Mouse (Mus musculus) hindlimb bud, embryonic 11.5 days (tissue): ENCODE measurements around the gene Smco2.

Source experiments
- DNase-seq: peaks from one replicate; pipeline ENCODE4 v3.0.0-alpha.2; 2012; ENCODE audit warnings: low read depth, low spot score; ENCODE audit errors: extremely low spot score

Smco2 gene

DNA sequence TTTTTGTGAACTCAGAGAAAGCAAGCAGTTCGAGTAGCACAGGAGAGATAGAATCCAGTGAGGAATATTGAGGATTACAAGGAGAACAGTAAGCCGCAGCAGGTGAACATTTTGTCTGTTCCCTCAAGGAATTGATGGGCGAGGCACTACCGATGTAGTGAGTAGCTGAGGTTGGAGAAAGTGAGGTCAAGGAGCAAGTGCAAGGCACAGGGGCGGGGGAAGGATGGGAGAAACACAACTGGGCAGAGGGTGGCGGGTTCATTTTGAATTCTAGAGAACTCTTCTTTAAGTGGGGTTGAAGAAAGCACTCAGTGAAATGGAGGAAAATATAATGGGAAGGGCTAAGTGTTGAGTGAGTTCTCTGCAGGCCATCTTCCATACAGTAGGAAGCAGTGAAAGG is 48.8 kb downstream of the Smco2 start:
- no peak for DNase-seq

DNA sequence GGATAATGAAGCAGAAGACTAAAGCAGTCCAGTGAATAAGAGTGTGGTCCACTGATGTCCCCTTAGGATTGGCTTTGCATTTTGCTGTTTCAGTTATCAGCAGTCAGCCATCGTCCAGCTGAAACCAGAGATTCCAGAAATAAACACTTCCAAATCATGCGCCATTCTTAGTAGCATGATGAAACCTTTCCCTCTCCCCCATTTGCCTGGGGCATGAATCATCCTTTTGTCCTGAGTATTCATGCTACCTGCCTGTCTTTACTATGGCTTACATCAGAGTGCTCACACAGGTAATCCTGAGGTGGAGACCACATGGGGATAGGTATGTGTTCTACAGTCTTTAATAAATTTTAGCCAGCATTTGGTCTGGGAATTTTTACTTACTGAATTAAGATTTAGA is 49.7 kb downstream of the Smco2 start:
- no peak for DNase-seq

DNA sequence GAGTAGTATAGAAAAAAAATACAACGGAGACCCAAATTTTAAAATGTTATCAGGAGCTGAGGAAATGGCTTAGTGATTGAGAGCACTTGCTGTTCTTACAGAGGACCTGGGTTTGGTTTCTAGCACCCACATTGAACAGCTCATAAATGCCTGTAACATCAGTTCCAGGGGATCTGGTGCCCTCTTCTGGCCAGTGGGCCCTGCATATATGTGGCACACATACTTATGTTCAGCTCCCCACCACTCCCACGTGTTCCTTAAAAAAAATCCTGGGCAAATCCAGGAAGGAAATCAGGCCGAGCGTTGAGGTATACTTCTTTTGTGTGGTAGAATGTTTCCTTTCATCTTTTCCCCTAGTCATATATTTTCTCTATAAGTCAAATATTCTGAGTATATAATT is 52.0 kb downstream of the Smco2 start:
- DNase-seq: no peak

DNA sequence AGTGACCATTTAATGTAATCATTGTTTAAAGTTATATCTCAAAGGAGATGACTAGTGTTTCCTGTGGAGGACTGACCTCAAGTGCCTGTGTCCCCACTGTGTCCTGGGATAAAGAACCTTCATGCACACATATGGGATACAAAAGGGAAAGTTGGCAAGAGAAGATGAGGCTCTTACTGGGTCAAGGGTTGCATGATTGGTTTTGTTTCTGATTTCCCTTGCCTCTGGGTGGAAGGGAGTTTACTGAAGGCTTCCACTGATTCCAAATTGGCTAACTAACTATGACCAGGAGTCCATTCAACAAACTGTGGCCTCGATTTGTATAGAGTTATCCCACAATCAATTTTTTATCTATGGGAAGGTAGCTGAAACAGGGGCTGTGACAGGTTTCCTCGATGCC is 53.7 kb downstream of the Smco2 start:
- no peak for DNase-seq

DNA sequence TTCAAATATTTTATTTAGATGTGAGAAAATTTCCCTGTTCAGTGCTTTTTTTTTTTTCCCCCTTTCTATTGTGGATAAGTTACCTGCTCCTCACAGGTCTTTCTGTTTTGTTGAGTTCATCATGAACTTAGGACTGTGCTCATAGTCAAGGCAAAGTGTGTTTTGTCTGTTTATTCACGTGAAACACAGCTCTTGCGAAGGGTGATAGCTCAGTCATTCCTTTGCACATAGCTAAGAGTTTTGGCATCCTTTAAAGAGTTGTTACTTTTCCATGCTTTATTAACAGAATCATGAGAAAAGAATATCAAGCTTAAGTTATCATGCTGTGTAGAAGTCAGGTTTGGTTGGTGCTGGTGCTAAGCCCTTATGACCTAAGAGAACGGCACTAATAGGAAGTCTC is 54.8 kb downstream of the Smco2 start:
- no peak for DNase-seq

DNA sequence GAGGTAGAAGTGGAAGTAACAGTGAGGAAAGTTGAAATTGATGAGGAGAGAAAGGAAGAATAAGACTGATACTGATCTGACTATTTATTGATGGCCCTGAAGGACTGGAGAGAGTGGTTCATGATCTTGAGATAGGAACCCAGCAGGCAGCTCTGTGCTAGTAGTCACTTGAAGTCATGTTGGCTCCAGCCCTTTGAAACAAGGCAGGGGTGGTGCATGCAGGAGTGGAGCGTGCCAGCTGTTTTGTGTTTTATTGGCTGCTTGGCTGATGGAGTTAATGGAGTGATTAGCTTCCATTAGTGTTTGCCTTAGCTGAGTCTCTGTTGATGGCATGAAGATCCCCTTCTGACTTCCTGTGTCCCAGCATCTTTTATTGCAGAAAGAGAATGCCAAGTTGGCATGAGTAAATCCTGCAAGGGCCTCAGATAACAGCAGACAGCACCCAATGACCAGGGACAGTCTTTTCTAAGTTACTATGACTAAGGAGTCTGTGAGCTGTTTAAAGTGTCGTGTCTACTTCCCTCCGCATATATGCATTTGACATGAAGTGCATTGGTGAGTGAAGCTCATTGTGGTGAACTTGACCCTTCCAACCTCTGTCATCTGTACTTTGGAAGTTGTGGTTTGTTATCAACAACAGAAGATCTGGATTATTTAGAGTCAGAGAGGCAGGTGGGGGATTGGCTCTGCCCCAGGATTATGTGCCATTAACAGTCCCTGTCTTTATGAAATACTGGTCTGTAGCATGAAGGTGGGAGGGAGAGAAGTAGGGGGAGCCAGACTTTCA is 56.3 kb downstream of the Smco2 start:
- no peak for DNase-seq

DNA sequence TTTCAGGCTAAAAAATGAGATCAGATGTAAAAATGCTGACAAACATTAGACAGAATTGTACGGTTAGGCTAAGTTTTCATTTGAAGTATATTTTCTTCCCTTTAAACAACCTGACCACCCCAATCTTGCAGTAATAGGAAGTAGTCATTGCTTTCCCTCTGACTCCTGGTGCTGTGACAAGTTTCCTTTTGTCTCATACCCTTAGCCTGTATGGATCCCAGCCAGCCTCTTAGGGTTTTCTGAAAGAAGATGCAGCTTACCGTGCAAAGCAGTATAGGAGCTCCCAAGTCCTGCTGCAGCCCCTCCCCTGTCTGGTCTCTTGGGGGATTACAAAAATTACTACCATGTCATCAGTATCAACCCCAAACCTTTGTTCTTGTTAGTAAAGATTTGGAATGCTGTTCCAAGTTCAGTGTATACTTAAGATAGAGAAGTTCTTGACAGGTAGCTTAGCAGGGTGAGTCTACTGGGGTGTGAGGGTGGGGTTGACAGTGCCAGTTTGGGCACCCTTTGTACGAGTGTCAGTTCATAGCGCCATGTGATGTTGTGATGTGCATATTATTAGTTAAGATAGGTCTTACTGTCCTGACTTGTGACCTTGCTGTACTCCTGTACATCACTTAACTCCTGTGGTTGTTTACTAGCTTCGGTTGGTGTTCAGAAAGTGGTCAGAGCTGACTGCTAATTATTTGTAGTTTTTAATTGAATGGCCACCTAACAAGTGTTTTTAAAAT is 57.3 kb downstream of the Smco2 start:
- DNase-seq: no peak

DNA sequence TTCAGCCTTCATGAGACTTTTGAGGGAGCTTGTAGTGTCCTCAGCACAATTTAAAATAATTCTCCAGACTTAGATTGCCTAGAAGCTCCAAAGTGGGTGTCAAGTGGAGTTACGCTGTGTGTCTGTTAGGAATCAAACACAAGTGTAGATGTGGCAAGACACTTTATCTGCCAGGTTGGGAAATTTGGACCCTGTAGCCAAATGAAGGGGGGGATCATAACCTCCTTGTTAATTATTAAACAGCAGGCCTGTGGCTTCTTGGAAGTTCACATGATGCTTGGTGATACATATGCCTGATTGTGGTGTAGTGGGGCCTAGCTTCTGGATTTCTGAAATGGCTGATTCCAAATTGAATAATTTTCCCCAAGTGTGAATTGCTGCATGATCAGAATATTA is 57.9 kb downstream of the Smco2 start:
- DNase-seq: no peak

DNA sequence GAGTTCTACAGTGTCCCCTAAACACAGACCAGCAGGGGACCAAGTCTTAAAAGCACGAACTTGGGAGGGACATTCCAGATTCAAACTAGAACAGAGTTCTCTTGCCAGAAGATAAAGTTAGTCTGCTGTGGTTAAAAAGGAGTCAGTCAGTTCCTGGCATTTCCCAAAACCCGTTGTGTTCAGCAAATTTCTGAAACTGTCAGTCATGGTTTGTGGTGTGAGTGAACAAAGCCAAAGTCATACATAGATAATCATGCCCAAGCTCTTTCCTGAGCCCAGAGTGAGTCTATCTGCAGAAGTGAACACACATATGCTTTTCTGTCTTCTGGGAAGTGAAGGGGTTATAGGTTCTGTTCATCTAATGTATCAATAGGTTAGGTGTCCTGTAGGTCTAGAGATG is 58.9 kb downstream of the Smco2 start:
- DNase-seq: no peak

DNA sequence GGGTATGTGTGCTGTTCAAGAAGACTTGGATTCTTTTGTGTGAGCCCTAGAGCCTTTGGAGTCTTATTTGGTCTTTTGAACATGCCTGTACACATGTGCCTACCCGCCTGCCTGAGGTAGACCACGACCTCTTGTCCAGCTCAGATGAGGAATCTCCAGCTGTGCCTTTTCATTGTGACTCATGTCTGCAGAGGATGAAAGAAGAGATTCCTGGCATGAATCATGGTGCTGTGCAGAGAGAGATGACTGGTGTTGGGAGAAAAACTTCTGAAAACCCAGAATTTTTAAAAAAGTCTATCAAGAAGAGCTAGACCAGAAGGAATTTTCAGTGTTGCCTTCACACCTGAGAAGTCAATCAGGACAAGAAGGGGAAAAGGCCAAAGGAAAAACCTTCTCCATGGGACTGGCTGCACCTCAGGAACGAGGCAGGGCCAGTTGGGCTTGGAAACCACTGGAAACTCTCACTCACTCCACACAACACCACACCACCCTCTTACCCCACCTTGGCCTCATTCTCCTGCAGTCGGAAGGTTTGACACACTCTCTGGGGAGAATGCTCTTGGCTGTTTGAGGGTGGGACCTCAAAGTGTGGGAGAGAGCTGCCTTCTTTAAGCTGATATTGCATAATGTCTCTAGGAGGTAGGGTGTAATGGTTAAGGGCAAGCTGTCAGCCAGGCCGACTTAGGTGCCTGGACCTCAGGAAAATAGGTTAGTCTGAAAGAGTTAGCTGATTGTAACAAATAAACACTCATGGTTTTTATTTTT is 60.0 kb downstream of the Smco2 start:
- DNase-seq: no peak

DNA sequence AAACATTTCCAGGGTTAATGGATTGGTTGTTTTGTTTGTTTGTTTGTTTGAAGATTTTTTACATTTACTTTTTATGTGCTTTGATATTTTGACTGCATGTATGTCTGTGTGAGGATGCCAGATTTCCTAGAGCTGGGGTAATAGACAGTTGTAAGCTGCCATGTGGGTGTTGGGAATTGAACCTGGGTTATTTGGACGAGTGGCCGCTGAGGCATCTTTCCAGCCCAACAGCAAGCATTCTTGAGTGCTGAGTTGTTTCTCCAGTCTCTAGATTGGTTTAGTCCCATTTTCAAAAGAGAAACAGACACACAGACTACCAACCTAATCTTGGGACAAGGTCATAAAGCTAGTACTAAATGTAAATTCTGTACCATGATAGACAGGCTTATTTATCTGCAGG is 60.9 kb downstream of the Smco2 start:
- DNase-seq: no peak

DNA sequence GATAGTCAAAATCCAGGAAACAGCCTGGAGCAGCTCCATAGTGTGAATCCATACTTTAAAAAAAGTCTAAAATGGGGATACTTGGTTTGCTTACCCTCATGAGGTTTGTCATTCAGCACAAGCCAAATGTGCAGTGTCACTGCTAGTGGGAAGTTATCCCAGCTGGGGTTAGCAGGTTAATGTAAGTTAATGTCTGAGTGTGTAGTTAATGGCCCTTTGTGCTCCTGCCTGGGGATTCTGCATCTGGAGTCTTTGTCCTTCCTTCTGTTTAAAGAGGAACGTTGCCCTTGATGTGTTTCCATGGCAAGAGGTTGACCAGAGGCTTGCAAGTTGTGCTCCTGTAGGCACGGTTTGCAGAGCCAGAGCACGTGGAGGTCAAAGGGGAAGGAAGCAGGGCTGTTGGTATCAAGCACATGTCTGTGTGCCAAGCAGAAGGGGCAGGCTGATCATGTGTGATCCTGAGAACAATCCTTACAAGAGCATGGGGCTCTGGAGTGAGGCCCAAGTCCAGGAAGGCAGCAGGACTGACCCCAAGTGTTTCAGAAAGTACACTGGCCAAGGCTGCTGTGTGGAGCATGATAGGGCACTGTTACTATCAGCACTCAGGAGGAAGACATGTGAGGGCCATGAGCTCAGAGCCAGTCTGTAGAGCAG is 63.1 kb downstream of the Smco2 start:
- DNase-seq: no peak

DNA sequence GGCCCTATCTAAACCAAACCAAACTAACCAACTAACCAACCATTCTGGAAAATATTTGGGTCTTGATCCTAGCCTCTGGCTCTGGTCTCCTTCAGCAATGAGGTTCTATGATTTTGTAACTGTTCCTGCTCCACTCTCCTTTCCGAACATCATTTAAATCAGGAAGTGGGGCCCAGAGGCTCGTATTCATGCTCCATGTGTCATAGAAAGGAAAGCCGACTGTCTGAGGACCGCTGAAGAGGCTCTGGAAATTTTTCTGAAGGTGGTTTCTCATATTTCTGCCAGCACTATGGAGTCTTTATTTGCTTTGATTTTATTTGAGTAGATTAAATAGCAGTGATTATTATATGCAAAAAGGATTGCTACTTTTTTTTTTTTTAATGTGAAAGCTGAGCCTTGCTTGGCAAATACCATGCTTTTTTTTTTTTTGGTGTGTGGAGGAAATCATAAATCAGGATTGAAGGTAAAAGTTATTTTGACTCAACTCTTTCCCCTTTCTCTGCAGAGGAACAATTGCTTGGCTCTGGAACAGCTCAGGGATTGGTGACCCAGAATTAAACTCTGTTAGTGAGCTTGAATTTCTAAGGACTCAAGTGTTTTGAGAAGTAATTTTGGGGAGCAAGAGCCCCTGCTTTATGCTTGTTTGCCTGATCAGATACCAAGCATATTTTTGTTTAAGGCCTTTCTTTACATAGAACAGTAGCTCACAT is 63.7 kb downstream of the Smco2 start:
- no peak for DNase-seq

DNA sequence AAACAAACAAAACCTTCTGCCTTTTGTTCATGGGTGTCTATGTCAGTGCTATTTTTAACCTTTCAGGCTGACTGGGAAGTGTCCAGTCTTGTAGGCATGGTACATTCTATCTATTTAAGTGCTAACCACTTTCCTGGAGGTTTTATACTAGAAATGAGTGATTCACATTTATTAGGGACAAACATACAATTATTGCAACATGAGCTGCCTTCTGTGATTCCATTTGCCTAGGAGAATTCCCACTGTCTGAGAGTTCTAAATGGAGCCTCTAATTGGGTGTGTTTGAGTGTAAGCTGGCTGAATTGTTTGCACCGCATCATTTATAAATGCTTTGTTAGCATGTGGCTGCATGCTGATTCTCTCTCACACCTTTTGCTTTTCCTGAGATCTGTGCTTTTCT is 65.9 kb downstream of the Smco2 start:
- no peak for DNase-seq

DNA sequence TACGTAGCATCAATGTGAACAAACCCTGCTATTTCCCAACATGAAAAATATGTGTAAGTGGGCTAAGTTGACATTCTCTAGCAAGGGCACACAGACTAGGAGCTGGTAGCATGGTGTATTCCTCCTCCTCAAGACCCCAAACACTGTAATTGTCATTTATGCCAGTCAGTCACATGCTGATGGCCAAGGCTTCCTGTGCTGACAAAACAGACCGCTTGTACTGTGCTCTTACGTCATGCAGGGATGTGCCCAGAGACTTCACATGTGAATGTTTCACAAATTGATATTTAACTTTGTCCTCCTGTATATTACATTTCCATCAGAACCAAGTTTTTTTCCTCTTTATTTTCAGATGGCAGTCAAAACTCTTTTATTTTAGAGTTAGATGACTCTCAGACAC is 67.5 kb downstream of the Smco2 start:
- no peak for DNase-seq

DNA sequence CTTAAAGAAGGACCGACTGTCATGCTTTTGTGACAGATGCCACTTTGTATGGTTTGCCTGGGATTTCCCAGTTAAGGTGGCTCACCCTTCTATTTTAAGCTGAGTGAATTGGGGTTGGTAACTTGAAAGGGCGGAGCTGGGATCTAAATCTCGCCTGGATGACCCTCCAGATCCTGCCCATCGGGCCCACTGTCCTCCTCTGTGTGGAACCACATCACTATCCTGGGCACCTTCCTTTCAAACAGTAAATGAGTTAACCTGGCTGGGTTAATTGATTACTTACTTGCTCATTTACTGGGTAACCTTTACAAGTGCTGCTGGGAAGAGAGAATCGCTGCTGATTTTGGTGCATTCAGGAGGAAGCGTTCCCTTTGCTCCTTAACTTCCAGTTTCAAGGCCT is 68.4 kb downstream of the Smco2 start:
- DNase-seq: no peak
